ENCODE assay signal across 17 mouse cellular contexts in genomic region chr4:116291561-116291960, GRCm38 (mm10).
A peak's percentile ranks its signal among the peaks of the same experiment; 100 is the strongest.
DNase-seq lines count a peak whose midpoint lies in the region; ATAC-seq lines count a peak whose summit lies in the region.
"Had no signal": no experiment of that assay in that cellular context is flagged by ENCODE, and none has a peak within 500 bp of the region (broad histone marks: within the 10 kb centered on the region; RNA-seq: fewer than 3 reads in every experiment).

No protein-coding gene starts in this region.

- no peak overlapping the region for H3K4me2 ChIP-seq in intestine, embryonic 16.5 days (ENCODE audit: low read depth, low read length)
- H3K4me2 ChIP-seq: forebrain, embryonic 15.5 days; hindbrain, embryonic 13.5 days; limb, embryonic 15.5 days had no signal

- no peaks in the 10 kb centered on the region; the same call in 1 of the 2 replicates for H3K36me3 ChIP-seq in intestine, embryonic 16.5 days (ENCODE audit: control insufficient read depth, insufficient read depth, low read length)

- DNase-seq in layer of hippocampus, adult 11-12 months (ENCODE audit: low spot score) = peak; percentile 22
- no peak for DNase-seq in layer of hippocampus, postnatal 10 days (ENCODE audit: low spot score in 2 of 2)
- peak; percentile 54 for DNase-seq in 3134 (ENCODE audit: extremely low read depth, insufficient read length, low spot score)
- peak; percentile 89 for DNase-seq in NIH3T3 (ENCODE audit: low read depth)
- peak; percentile 77 to 78 for DNase-seq in cerebellum, postnatal 10 days
- DNase-seq in MN1 (ENCODE audit: low spot score) = no peak
- DNase-seq in ovary, postnatal 14 days (ENCODE audit: low spot score) = no peak
- DNase-seq: embryo, embryonic 11 days; kidney, adult 8-10 months; lung, adult 2 months; retina, postnatal 1 day had no signal

- H3K27ac ChIP-seq in intestine, embryonic 16.5 days (ENCODE audit: low read length) = no peak overlapping the region
- H3K27ac ChIP-seq: forebrain, embryonic 15.5 days; hindbrain, embryonic 13.5 days; layer of hippocampus, adult 2 months; limb, embryonic 15.5 days had no signal

- H3K4me1 ChIP-seq in intestine, embryonic 16.5 days (ENCODE audit: control insufficient read depth, insufficient read depth, low read length) = no peaks in the 10 kb centered on the region
- H3K4me1 ChIP-seq: forebrain, embryonic 15.5 days; hindbrain, embryonic 13.5 days; limb, embryonic 15.5 days had no signal

- H3K9ac ChIP-seq in intestine, embryonic 16.5 days (ENCODE audit: low read depth, low read length) = no peak overlapping the region
- H3K9ac ChIP-seq: forebrain, embryonic 15.5 days; hindbrain, embryonic 13.5 days; limb, embryonic 15.5 days had no signal

- no peak overlapping the region for H3K4me3 ChIP-seq in intestine, embryonic 16.5 days (ENCODE audit: low read length)
- H3K4me3 ChIP-seq: forebrain, embryonic 15.5 days; hindbrain, embryonic 13.5 days; layer of hippocampus, adult 2 months; limb, embryonic 15.5 days had no signal

- no peaks in the 10 kb centered on the region for H3K9me3 ChIP-seq in intestine, embryonic 16.5 days (ENCODE audit: control insufficient read depth, low read length)
- H3K9me3 ChIP-seq: forebrain, embryonic 15.5 days; hindbrain, embryonic 13.5 days; limb, embryonic 15.5 days had no signal

- no peaks in the 10 kb centered on the region for H3K27me3 ChIP-seq in intestine, embryonic 16.5 days (replicated peaks; ENCODE audit: control insufficient read depth, insufficient read depth, low read length)
- H3K27me3 ChIP-seq: forebrain, embryonic 15.5 days; hindbrain, embryonic 13.5 days; limb, embryonic 15.5 days had no signal

- no peak for ATAC-seq in intestine, embryonic 16.5 days
- ATAC-seq: forebrain, embryonic 15.5 days; midbrain, embryonic 16.5 days had no signal

- 90% methylated on average over 6 of the region's 6 CpGs for WGBS in intestine, embryonic 16.5 days

Comparison
In these comparisons a context has a peak if more than half of its experiments do, and no peak if none do; other contexts are left out.
1. DNase-seq: peak in layer of hippocampus, adult 11-12 months (single experiment), 3134 (single experiment), NIH3T3 (single experiment) and cerebellum, postnatal 10 days (2 of 2); none in layer of hippocampus, postnatal 10 days (0 of 2), MN1 (single experiment) and ovary, postnatal 14 days (single experiment).